Mouse (Mus musculus): ENCODE measurements around the gene Aldh3a2.

DNA sequence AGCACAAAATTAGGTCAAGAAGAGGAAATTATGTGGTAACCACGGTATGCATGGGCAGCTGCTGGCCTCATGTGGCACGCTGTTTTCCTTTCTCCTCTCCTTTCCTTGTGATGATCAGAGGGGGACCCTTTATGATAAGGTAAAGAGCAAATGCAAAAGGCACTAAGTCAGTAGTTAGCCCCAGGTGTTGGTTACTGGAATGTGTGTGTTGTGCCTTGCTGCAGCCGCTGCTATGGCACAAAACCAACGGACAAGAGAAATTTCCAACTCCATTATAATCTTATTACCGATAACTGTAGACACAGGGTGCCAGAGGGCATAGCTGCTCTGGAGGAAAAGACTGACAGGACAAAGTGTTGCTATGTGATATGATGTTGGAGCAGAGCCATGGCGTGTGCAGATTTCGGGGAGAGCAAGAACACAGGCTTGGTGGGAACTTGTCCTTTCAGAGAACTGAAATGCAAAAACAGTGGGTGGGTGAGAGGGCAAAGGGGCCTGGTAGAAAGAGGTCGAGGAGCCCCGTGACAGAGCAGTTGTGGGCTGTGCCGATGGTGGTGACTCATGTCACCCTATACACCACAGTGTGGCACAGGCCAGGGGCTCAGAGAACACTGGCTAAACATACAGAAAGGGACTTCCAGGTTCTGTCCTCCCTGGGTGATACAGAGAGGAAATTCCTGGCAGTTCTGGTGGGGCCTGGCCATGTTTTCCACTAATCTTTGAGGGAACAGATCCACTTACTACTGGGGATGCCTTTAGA is 59.6 kb downstream of the Aldh3a2 start, which contains the start of gene Aldh3a1:
- TF ChIP-seq HCFC1 (IDR thresholded peaks at IDR 0.05; ENCODE audit: borderline replicate concordance, insufficient read depth, low read length) (no peak), ZNF384 (IDR thresholded peaks at IDR 0.05; ENCODE audit: low read depth, low read length) (no peak), CHD2 (IDR thresholded peaks at IDR 0.05; ENCODE audit: low read depth, low read length) (no peak)
